Mouse (Mus musculus) testis, adult 2 months (tissue): ENCODE measurements around the gene Gm45021.

Experiments used
- CTCF ChIP-seq: fragments of 200-500 bp; IDR thresholded peaks from 2 replicates; pipeline ENCODE4 v1.5.1; 2012; ENCODE audit warnings: low read depth, mild to moderate bottlenecking, inconsistent platforms, low read length, moderate library complexity; ENCODE audit not compliant: control insufficient read depth, insufficient read depth, insufficient replicate concordance
- POLR2A ChIP-seq: fragments of 200-500 bp; IDR thresholded peaks from 2 replicates; pipeline ENCODE4 v1.6.1; 2012; ENCODE audit warnings: low read depth, mild to moderate bottlenecking, inconsistent platforms, low read length, moderate library complexity; ENCODE audit not compliant: control insufficient read depth

- TF ChIP-seq CTCF (no peak), POLR2A (no peak)
Measured at GRCm38 (mm10) chr6:48573280-48573679, 16.1 kb upstream of the Gm45021 start.
